Mouse (Mus musculus) lung, embryonic 15.5 days (tissue): Measurements from ENCODE around the gene Slc35c1. TPM values are rescaled to one million over a fixed set of nuclear protein-coding genes. Genes with fewer than 3 reads are reported as not detected.
A peak's percentile ranks its signal among the peaks of the same experiment; 100 is the strongest.

ENCODE experiments used
- ATAC-seq: fragments of 200-750 bp; cut with Nextera tagmentation; 2 replicates; pipeline ENCODE4 v1.8.0; 2017; ENCODE audit warnings: moderate number of reproducible peaks, borderline replicate concordance; ENCODE audit not compliant: low FRiP score, low TSS enrichment; ENCODE audit errors: extremely low read depth
- H3K27ac ChIP-seq: fragments of 300-500 bp; sonication (generic); 2 replicates; pipeline ENCODE4 v1.5.1; 2015; ENCODE audit warnings: moderate library complexity, mild to moderate bottlenecking, inconsistent platforms
- H3K27me3 ChIP-seq: fragments of 300-500 bp; sonication (generic); 2 replicates; pipeline ENCODE4 v1.6.1; 2015; ENCODE audit warnings: inconsistent platforms
- H3K36me3 ChIP-seq: fragments of 300-500 bp; sonication (generic); 2 replicates; pipeline ENCODE4 v1.6.1; 2015; ENCODE audit warnings: inconsistent platforms
- H3K4me1 ChIP-seq: fragments of 300-500 bp; sonication (generic); 2 replicates; pipeline ENCODE4 v1.6.1; 2015; ENCODE audit warnings: inconsistent platforms
- H3K4me2 ChIP-seq: fragments of 300-500 bp; sonication (generic); 2 replicates; pipeline ENCODE4 v1.6.1; 2015; ENCODE audit warnings: inconsistent platforms, mild to moderate bottlenecking, moderate library complexity
- H3K4me3 ChIP-seq: fragments of 300-500 bp; sonication (generic); 2 replicates; pipeline ENCODE4 v1.5.1; 2015; ENCODE audit warnings: mild to moderate bottlenecking, inconsistent platforms
- H3K9ac ChIP-seq: fragments of 300-500 bp; sonication (generic); 2 replicates; pipeline ENCODE4 v1.6.1; 2015; ENCODE audit warnings: inconsistent platforms
- H3K9me3 ChIP-seq: fragments of 300-500 bp; sonication (generic); 2 replicates; pipeline ENCODE4 v1.6.1; 2016; ENCODE audit warnings: inconsistent platforms
- WGBS: fragments of 180-500 bp; shearing (Covaris S2); methylation state at CpG from one replicate; pipeline ENCODE4 v1.1.7; 2015; 5-methylcytosine and 5-hydroxymethylcytosine counted together
- polyA plus RNA-seq: library from polyadenylated mRNA; unstranded; fragments of >200 nt; fragmentation: Nextera tagmentation; extraction: Ambion mirVana; gene quantifications from 2 replicates; pipeline ENCODE4 v1.2.1, GENCODE M21; 2015

The Slc35c1 gene
- polyA plus RNA-seq: 15.6 and 16.7 TPM in 2 replicates

- H3K4me1 ChIP-seq: peaks cover 35% of the 10 kb centered on the region
- peak; percentile 17; the same call in 1 of the 2 replicates for ATAC-seq
- H3K36me3 ChIP-seq: no peaks in the 10 kb centered on the region
Measured at GRCm38 (mm10) chr2:92459921-92460707, at the start of gene Slc35c1. Gene Slc35c1 (minus strand): TSS chr2:92460538.

DNA sequence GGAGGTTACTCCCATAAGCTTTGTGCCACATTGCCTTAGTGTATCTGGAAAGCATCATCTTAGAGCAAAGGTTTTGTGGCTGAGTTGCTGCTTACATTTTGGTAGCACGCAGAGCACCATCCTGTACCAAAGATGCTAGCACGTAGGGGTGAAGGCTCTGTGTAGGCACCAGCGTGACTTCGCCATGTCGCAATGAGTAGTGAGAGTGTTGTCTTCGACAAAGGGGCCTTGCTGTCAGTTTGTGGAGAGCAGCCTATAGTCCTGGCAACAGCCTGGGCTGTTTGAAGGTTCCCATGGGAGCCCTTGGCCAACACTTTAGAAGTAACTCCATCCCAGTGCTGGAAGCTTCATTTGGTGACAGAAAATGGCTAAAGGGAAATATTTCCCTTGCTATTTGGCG, 45.0 kb upstream of the Slc35c1 start:
- WGBS: 88% methylated on average over 7 of the region's 7 CpGs
- no peaks in the 10 kb centered on the region for H3K36me3 ChIP-seq
- no peak overlapping the region for H3K4me3 ChIP-seq
- H3K27me3 ChIP-seq: no peaks in the 10 kb centered on the region
- no peaks in the 10 kb centered on the region for H3K9me3 ChIP-seq
- no peak for ATAC-seq
- H3K27ac ChIP-seq: no peak overlapping the region
- H3K4me1 ChIP-seq: no peaks in the 10 kb centered on the region
- no peak overlapping the region for H3K4me2 ChIP-seq
- H3K9ac ChIP-seq: no peak overlapping the region

More at GRCm38 (mm10) chr2:92459921-92460707, at the start of gene Slc35c1:
- Histone ChIP-seq H3K9me3 (no peaks in the 10 kb centered on the region), H3K4me2 (peak within 1 kb of the TSS; percentile 94), H3K4me3 (peak within 1 kb of the TSS; percentile 71), H3K27me3 (peaks cover 15% of the 10 kb centered on the region), H3K9ac (peak within 1 kb of the TSS; percentile 57), H3K27ac (peak within 1 kb of the TSS; percentile 46; the same call in 1 of the 2 replicates)
- 2% methylated on average over 34 of the region's 34 CpGs for WGBS

GRCm38 (mm10) chr2:92503421-92503820, 43.1 kb upstream of the Slc35c1 start:
- H3K4me2 ChIP-seq: no peak overlapping the region
- H3K9ac ChIP-seq: no peak overlapping the region
- no peaks in the 10 kb centered on the region for H3K27me3 ChIP-seq
- no peaks in the 10 kb centered on the region for H3K9me3 ChIP-seq
- H3K4me1 ChIP-seq: no peaks in the 10 kb centered on the region
- no peaks in the 10 kb centered on the region for H3K36me3 ChIP-seq
- 74% methylated on average over 3 of the region's 3 CpGs for WGBS
- ATAC-seq: no peak
- H3K27ac ChIP-seq: no peak overlapping the region
- no peak overlapping the region for H3K4me3 ChIP-seq

- WGBS: 69% methylated on average over 3 of the region's 3 CpGs
Measured at GRCm38 (mm10) chr2:92499701-92500322, 39.5 kb upstream of the Slc35c1 start.

GRCm38 (mm10) chr2:92497112-92497511, 36.8 kb upstream of the Slc35c1 start:
- Histone ChIP-seq H3K4me1 (peaks cover 19% of the 10 kb centered on the region), H3K27ac (no peak overlapping the region), H3K27me3 (no peaks in the 10 kb centered on the region), H3K9me3 (no peaks in the 10 kb centered on the region), H3K36me3 (no peaks in the 10 kb centered on the region), H3K4me3 (no peak overlapping the region), H3K4me2 (no peak overlapping the region), H3K9ac (no peak overlapping the region)
- no peak for ATAC-seq
- WGBS: 60% methylated on average over 5 of the region's 5 CpGs

More at GRCm38 (mm10) chr2:92499701-92500322, 39.5 kb upstream of the Slc35c1 start:
- Histone ChIP-seq H3K4me2 (no peak overlapping the region), H3K4me1 (peaks cover 13% of the 10 kb centered on the region; the same call in 1 of the 2 replicates), H3K36me3 (no peaks in the 10 kb centered on the region), H3K27me3 (no peaks in the 10 kb centered on the region), H3K9me3 (no peaks in the 10 kb centered on the region), H3K9ac (no peak overlapping the region), H3K4me3 (no peak overlapping the region), H3K27ac (no peak overlapping the region)
- ATAC-seq: no peak

DNA sequence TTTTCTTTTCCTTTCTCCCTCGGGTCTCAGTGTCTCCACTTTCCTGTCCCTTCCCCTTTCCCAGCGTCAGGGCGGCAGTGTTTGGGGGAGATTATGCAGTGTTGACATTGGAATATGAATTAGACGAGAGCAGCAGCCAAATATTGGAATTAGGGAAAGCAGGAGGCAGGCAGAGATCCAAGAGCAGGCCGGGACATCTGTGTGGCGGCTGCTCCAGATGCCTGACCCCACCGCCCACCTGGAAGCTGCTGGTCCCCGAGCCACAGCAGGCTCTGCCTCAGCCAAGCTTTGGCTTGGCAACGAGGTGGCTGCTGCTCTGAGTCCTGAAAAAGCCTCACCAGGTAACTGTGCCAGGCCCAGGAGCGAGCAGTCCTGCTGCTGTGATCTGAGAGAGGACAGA, 36.3 kb upstream of the Slc35c1 start:
- H3K27ac ChIP-seq: no peak overlapping the region
- no peak overlapping the region for H3K4me3 ChIP-seq
- H3K27me3 ChIP-seq: no peaks in the 10 kb centered on the region
- no peaks in the 10 kb centered on the region for H3K36me3 ChIP-seq
- no peak overlapping the region for H3K4me2 ChIP-seq
- no peaks in the 10 kb centered on the region for H3K9me3 ChIP-seq
- no peak overlapping the region for H3K9ac ChIP-seq
- no peak for ATAC-seq
- H3K4me1 ChIP-seq: peaks cover 22% of the 10 kb centered on the region
- WGBS: 14% methylated on average over 9 of the region's 10 CpGs

GRCm38 (mm10) chr2:92494956-92495355, 34.6 kb upstream of the Slc35c1 start:
- Histone ChIP-seq H3K4me3 (no peak overlapping the region), H3K4me1 (peaks cover 28% of the 10 kb centered on the region), H3K36me3 (no peaks in the 10 kb centered on the region), H3K9ac (no peak overlapping the region), H3K4me2 (no peak overlapping the region), H3K27ac (no peak overlapping the region), H3K27me3 (no peaks in the 10 kb centered on the region), H3K9me3 (no peaks in the 10 kb centered on the region)
- WGBS: 92% methylated on average over 3 of the region's 3 CpGs
- ATAC-seq: no peak

GRCm38 (mm10) chr2:92494423-92494822, 34.1 kb upstream of the Slc35c1 start:
- no peak for ATAC-seq
- no peaks in the 10 kb centered on the region for H3K27me3 ChIP-seq
- H3K9ac ChIP-seq: no peak overlapping the region
- H3K4me1 ChIP-seq: peaks cover 28% of the 10 kb centered on the region
- WGBS: 35% methylated on average over 8 of the region's 8 CpGs
- H3K9me3 ChIP-seq: no peaks in the 10 kb centered on the region
- no peaks in the 10 kb centered on the region for H3K36me3 ChIP-seq
- H3K27ac ChIP-seq: no peak overlapping the region
- no peak overlapping the region for H3K4me2 ChIP-seq
- H3K4me3 ChIP-seq: no peak overlapping the region

DNA sequence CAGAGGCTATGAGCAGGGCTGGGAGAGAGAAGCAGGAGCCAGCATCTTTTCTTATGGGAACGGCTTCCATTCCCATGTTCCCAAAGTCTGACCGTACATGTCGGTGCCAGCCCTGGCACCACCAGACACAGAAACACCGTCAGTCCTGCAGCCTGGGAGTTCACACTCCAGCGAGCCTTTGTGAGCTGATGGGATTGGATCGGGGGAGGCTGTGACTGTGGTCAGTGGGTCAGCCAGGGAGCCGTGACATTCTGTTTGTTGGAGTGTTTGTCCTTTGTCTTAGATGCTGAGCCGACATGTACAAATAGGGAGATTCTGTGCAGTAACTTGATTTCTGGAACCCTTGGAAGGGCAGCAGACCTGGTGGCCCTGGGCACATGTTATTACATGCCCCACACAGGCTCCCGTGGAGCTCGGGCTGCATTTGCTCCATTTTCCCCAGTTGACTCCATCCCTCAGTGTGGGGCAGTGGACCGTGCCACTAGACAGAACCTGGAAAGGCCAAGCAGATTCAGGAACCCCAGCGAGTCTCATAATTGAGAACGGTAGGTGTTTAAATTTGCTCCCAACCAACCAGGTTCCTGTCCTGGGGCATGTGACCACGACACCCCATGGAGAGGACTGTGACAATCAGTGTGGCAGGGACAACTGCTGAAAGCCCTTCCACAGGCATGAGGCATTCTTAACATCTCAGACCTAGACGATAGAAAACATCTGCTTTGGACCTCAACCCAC, 33.5 kb upstream of the Slc35c1 start:
- Histone ChIP-seq H3K4me3 (no peak overlapping the region), H3K9me3 (no peaks in the 10 kb centered on the region), H3K36me3 (no peaks in the 10 kb centered on the region), H3K4me1 (peaks cover 28% of the 10 kb centered on the region), H3K9ac (no peak overlapping the region), H3K4me2 (no peak overlapping the region), H3K27me3 (no peaks in the 10 kb centered on the region), H3K27ac (no peak overlapping the region)
- ATAC-seq: no peak
- WGBS: 71% methylated on average over 15 of the region's 15 CpGs

DNA sequence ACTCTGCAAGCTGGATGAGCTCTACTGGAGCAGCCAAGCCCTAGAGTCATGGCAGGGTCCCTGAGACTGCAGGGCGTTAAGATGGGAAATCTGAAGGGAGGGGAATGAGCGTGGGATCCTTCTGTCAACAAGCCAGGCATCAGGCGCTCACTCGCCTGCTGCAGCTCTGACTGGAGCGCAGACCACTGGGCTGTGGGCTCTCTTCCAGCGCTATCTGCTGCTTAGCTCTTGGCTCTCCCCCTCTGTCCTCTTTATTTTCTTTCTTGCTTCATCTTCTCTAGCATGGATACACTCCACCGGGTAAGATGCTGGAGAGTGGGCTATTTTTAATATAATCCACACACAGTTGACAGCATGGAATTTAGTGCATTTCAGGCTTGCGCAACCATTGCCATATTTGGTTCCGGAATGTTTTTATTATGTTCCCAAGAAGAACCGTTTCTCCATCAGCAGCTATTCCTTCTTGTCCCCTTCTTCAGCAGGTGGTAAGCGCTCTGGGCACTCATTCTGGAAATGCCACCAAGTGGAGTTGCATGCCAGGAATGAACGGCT, 31.7 kb upstream of the Slc35c1 start:
- Histone ChIP-seq H3K36me3 (no peaks in the 10 kb centered on the region), H3K9me3 (no peaks in the 10 kb centered on the region), H3K4me1 (peaks cover 27% of the 10 kb centered on the region), H3K9ac (no peak overlapping the region), H3K4me3 (no peak overlapping the region), H3K27me3 (no peaks in the 10 kb centered on the region), H3K4me2 (no peak overlapping the region), H3K27ac (peak overlapping the region; percentile 22; the same call in 1 of the 2 replicates)
- WGBS: 22% methylated on average over 12 of the region's 12 CpGs
- ATAC-seq: peak; percentile 90

- H3K9me3 ChIP-seq: no peaks in the 10 kb centered on the region
- H3K36me3 ChIP-seq: no peaks in the 10 kb centered on the region
- H3K4me1 ChIP-seq: peaks cover 22% of the 10 kb centered on the region
- WGBS: 68% methylated on average over 10 of the region's 10 CpGs
- H3K9ac ChIP-seq: no peak overlapping the region
- no peak overlapping the region for H3K4me3 ChIP-seq
- peaks cover 4% of the 10 kb centered on the region for H3K27me3 ChIP-seq
- H3K4me2 ChIP-seq: no peak overlapping the region
- no peak for ATAC-seq
- H3K27ac ChIP-seq: no peak overlapping the region
Measured at GRCm38 (mm10) chr2:92490541-92490940, 30.2 kb upstream of the Slc35c1 start.
